Mouse (Mus musculus): ENCODE measurements around the gene Ehhadh. TPM values are rescaled to one million over a fixed set of nuclear protein-coding genes. Genes with fewer than 3 reads are reported as not detected.

The Ehhadh gene
- total and polyA plus RNA-seq, 3 experiments, result 0.93 to 2.9 (median 1.1) TPM

DNA sequence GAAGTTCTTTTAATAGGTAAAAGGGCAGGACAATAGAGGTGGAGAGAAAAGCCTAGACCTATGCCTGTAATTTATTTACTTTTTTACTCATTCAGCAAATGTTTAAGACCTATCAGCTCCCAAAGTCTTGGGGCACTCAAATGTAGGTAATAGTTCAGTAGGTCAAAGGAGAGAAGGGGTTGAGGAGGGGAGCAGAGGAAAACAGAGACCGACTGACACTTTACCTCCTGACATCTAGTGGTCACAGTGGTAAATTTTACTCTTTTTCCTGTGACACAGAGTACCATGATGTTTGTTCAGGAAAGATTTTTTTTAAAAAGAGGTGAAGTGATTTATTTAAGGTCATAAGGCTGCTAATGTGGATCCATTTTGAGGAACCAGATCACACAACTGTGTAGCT is 2.9 kb upstream of the Ehhadh start:
- dilution Hi-C loops (cut with MboI; ENCODE audit: extremely low pct_ligation_motif_present, extremely low pct_unique_long_range_greater_than_20kb, low sequenced_read_pairs), result no loop called here
- H3K4me1 ChIP-seq (ENCODE audit: control insufficient read depth in 1 of 2, insufficient read depth in 2 of 2), result peaks cover 0 to 32% of the 10 kb centered on the region in 2 experiments; a peak in 3 of 4 replicates
- H3K79me2 ChIP-seq (replicated peaks; ENCODE audit: control insufficient read depth, extremely low read depth, insufficient read depth, poor library complexity, severe bottlenecking), result 0 out of 2 replicates have a peak, but pooled peaks cover 2% of the 10 kb centered on the region
- in situ Hi-C loops (cut with MboI; ENCODE audit: low pct_ligation_motif_present, low pct_unique_long_range_greater_than_20kb, low sequenced_read_pairs), result no loop called here
- H3K27me3 ChIP-seq (replicated peaks), result no peaks in the 10 kb centered on the region
- no peak overlapping the region for H3K27ac ChIP-seq (ENCODE audit: insufficient read depth, low read depth)
- no peak for DNase-seq (ENCODE audit: extremely low read depth)
- TF ChIP-seq JUND (conservative IDR thresholded peaks at IDR 0.05; ENCODE audit: low read depth, low read length), result no peak
- peak; percentile 41 for TF ChIP-seq SMC3 (IDR thresholded peaks at IDR 0.05; ENCODE audit: low read depth, low read length)
- peak; percentile 10 to 60; a peak in 2 of 4 replicates for TF ChIP-seq CTCF (conservative IDR thresholded peaks at IDR 0.05 in 1 of 2, IDR thresholded peaks at IDR 0.05 in 1 of 2; ENCODE audit: low read depth in 2 of 2, low read length in 2 of 2)
- TF ChIP-seq RAD21 (IDR thresholded peaks at IDR 0.05; ENCODE audit: low read depth, low read length), result peak; percentile 34
- TF ChIP-seq ZNF384 (IDR thresholded peaks at IDR 0.05; ENCODE audit: low read depth, low read length), result peak; percentile 62
- H3K4me2 ChIP-seq (ENCODE audit: insufficient read depth, low read depth, poor library complexity, severe bottlenecking), result no peak overlapping the region
- no peaks in the 10 kb centered on the region for H3K9me3 ChIP-seq (replicated peaks; ENCODE audit: low read length)
- H3K36me3 ChIP-seq (replicated peaks in 1 of 2; ENCODE audit: control insufficient read depth in 1 of 2, insufficient read depth in 1 of 2, low read length in 1 of 2), result no peaks in the 10 kb centered on the region
- H3K9ac ChIP-seq (ENCODE audit: insufficient read depth, low read depth), result no peak overlapping the region
- no peak overlapping the region for H3K4me3 ChIP-seq (replicated peaks in 1 of 3; ENCODE audit: low read depth in 2 of 3, low read length in 2 of 3, poor library complexity in 1 of 3)

DNA sequence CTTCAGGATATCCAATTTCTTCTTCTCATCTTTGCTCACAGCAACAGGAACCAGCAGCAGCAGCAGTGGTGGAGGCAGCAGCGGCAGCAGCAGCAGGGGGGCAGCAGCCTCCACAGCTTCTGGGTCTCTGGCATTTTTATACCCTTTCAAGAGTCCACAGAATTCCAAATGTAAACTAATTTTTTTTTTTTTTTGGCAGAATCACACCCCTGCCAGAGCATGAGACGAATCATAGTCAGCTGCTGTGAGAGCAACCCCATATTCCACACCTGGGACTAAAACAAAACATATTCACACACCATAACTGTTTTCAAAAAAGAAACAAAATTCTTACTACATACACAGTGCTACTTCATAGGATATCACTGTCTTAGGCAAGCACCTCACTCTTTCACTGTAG is 1.6 kb upstream of the Ehhadh start:
- H3K79me2 ChIP-seq (replicated peaks; ENCODE audit: control insufficient read depth, extremely low read depth, insufficient read depth, poor library complexity, severe bottlenecking), result no peaks in the 10 kb centered on the region
- TF ChIP-seq ZNF384 (IDR thresholded peaks at IDR 0.05; ENCODE audit: low read depth, low read length), result peak; percentile 51
- no peak for TF ChIP-seq ZKSCAN1 (IDR thresholded peaks at IDR 0.05; ENCODE audit: borderline replicate concordance, low read depth, low read length)
- H3K36me3 ChIP-seq (replicated peaks in 1 of 2; ENCODE audit: control insufficient read depth in 1 of 2, insufficient read depth in 1 of 2, low read length in 1 of 2), result no peaks in the 10 kb centered on the region
- H3K4me2 ChIP-seq (ENCODE audit: insufficient read depth, low read depth, poor library complexity, severe bottlenecking), result no peak overlapping the region
- in situ Hi-C loops (cut with MboI; ENCODE audit: low pct_ligation_motif_present, low pct_unique_long_range_greater_than_20kb, low sequenced_read_pairs), result no loop called here
- DNase-seq (ENCODE audit: extremely low read depth), result no peak
- no peak overlapping the region for H3K27ac ChIP-seq (ENCODE audit: insufficient read depth, low read depth)
- no peak overlapping the region for H3K9ac ChIP-seq (ENCODE audit: insufficient read depth, low read depth)
- no peak overlapping the region for H3K4me3 ChIP-seq (replicated peaks in 1 of 3; ENCODE audit: low read depth in 2 of 3, low read length in 2 of 3, poor library complexity in 1 of 3)
- no peaks in the 10 kb centered on the region for H3K9me3 ChIP-seq (replicated peaks; ENCODE audit: low read length)
- dilution Hi-C loops (cut with MboI; ENCODE audit: extremely low pct_ligation_motif_present, extremely low pct_unique_long_range_greater_than_20kb, low sequenced_read_pairs), result no loop called here
- peaks cover 0 to 26% of the 10 kb centered on the region in 2 experiments; a peak in 3 of 4 replicates for H3K4me1 ChIP-seq (ENCODE audit: control insufficient read depth in 1 of 2, insufficient read depth in 2 of 2)
- H3K27me3 ChIP-seq (replicated peaks), result no peaks in the 10 kb centered on the region

DNA sequence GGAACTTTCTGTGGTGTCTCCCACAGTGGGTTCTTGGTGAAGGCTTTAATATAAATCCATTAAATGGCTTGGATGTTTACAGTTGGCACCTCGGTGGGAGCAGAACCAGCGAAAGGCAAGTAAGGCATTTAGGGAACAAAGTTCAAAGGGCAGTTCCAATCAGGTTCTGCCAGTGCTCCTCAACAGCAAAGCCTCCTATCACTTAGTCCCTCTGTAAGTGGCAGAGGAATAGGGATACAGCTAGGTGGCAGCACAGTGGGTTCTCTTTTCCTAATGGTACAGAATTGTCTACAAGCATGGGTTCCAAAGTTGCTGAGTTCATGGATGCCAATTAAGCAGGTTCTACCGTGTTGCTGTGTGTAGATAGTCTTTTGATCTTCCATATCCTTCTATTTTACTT is 974 bp upstream of the Ehhadh start:
- H3K9me3 ChIP-seq (replicated peaks; ENCODE audit: low read length), result no peaks in the 10 kb centered on the region
- dilution Hi-C loops (cut with MboI; ENCODE audit: extremely low pct_ligation_motif_present, extremely low pct_unique_long_range_greater_than_20kb, low sequenced_read_pairs) (no loop called here), in situ Hi-C loops (cut with MboI; ENCODE audit: low pct_ligation_motif_present, low pct_unique_long_range_greater_than_20kb, low sequenced_read_pairs) (no loop called here)
- H3K4me2 ChIP-seq (ENCODE audit: insufficient read depth, low read depth, poor library complexity, severe bottlenecking), result no peak overlapping the region
- no peak overlapping the region for H3K9ac ChIP-seq (ENCODE audit: insufficient read depth, low read depth)
- H3K36me3 ChIP-seq (replicated peaks in 1 of 2; ENCODE audit: control insufficient read depth in 1 of 2, insufficient read depth in 1 of 2, low read length in 1 of 2), result no peaks in the 10 kb centered on the region
- H3K4me3 ChIP-seq (replicated peaks in 1 of 3; ENCODE audit: low read depth in 2 of 3, low read length in 2 of 3, poor library complexity in 1 of 3), result no peak overlapping the region
- peaks cover 0 to 26% of the 10 kb centered on the region in 2 experiments; a peak in 3 of 4 replicates for H3K4me1 ChIP-seq (ENCODE audit: control insufficient read depth in 1 of 2, insufficient read depth in 2 of 2)
- TF ChIP-seq CHD1 (IDR thresholded peaks at IDR 0.05; ENCODE audit: low read depth, low read length), result no peak
- no peak for TF ChIP-seq HCFC1 (IDR thresholded peaks at IDR 0.05; ENCODE audit: low read depth, low read length)
- no peak; the same call in 1 of the 2 replicates for TF ChIP-seq SMC3 (IDR thresholded peaks at IDR 0.05; ENCODE audit: low read depth, low read length)
- TF ChIP-seq MAFK (IDR thresholded peaks at IDR 0.05; ENCODE audit: insufficient replicate concordance, low read length), result no peak
- no peak for TF ChIP-seq MAZ (IDR thresholded peaks at IDR 0.05; ENCODE audit: low read depth, low read length)
- no peak for TF ChIP-seq MEF2A (IDR thresholded peaks at IDR 0.05; ENCODE audit: borderline replicate concordance, low read depth, low read length)
- peak in 1 of 2 experiments; percentile 56; a peak in 2 of 4 replicates for TF ChIP-seq CTCF (conservative IDR thresholded peaks at IDR 0.05 in 1 of 2, IDR thresholded peaks at IDR 0.05 in 1 of 2; ENCODE audit: low read depth in 2 of 2, low read length in 2 of 2)
- TF ChIP-seq ZNF384 (IDR thresholded peaks at IDR 0.05; ENCODE audit: low read depth, low read length), result no peak
- TF ChIP-seq E2F4 (IDR thresholded peaks at IDR 0.05; ENCODE audit: insufficient replicate concordance, low read depth, low read length), result no peak
- TF ChIP-seq GABPA (IDR thresholded peaks at IDR 0.05; ENCODE audit: insufficient replicate concordance, low read depth, low read length), result no peak
- TF ChIP-seq RAD21 (IDR thresholded peaks at IDR 0.05; ENCODE audit: low read depth, low read length), result peak; percentile 22
- TF ChIP-seq NRF1 (IDR thresholded peaks at IDR 0.05; ENCODE audit: low read depth, low read length), result no peak
- no peak for TF ChIP-seq POLR2AphosphoS2 (IDR thresholded peaks at IDR 0.05; ENCODE audit: low read depth, low read length)
- TF ChIP-seq BHLHE40 (IDR thresholded peaks at IDR 0.05; ENCODE audit: low read depth, low read length), result no peak
- DNase-seq (ENCODE audit: extremely low read depth), result no peak
- no peaks in the 10 kb centered on the region for H3K27me3 ChIP-seq (replicated peaks)
- no peaks in the 10 kb centered on the region for H3K79me2 ChIP-seq (replicated peaks; ENCODE audit: control insufficient read depth, extremely low read depth, insufficient read depth, poor library complexity, severe bottlenecking)
- no peak overlapping the region for H3K27ac ChIP-seq (ENCODE audit: insufficient read depth, low read depth)
